Mouse (Mus musculus) heart, postnatal 0 days (tissue): Measurements from ENCODE around the gene Prkca. TPM values are rescaled to one million over a fixed set of nuclear protein-coding genes. Genes with fewer than 3 reads are reported as not detected.

Experiments
- ATAC-seq: fragments of 200-750 bp; cut with Nextera tagmentation; 2 replicates; pipeline ENCODE4 v1.8.0; 2017; ENCODE audit warnings: low read depth, moderate number of reproducible peaks, moderate library complexity; ENCODE audit not compliant: insufficient read depth
- DNase-seq: peaks from one replicate; pipeline ENCODE4 v3.0.0-alpha.2; 2016; ENCODE audit warnings: low spot score
- H3K27ac ChIP-seq: fragments of 300-500 bp; sonication (generic); 2 replicates; pipeline ENCODE4 v1.5.1; 2014; ENCODE audit warnings: low read depth, mild to moderate bottlenecking
- H3K27me3 ChIP-seq: fragments of 300-500 bp; sonication (generic); 2 replicates; pipeline ENCODE4 v1.6.1; 2014; ENCODE audit warnings: low read length, mixed read lengths; ENCODE audit not compliant: control insufficient read depth, insufficient read depth
- H3K36me3 ChIP-seq: fragments of 300-500 bp; sonication (generic); replicated peaks from 2 replicates; pipeline ENCODE4 v1.6.1; 2014; ENCODE audit warnings: low read length, mixed read lengths; ENCODE audit not compliant: control insufficient read depth, insufficient read depth
- H3K4me1 ChIP-seq: fragments of 300-500 bp; sonication (generic); 2 replicates; pipeline ENCODE4 v1.6.1; 2014; ENCODE audit warnings: antibody characterized with exemption; ENCODE audit not compliant: control insufficient read depth, insufficient read depth
- H3K4me2 ChIP-seq: fragments of 300-500 bp; sonication (generic); 2 replicates; pipeline ENCODE4 v1.6.1; 2014; ENCODE audit warnings: low read depth, mild to moderate bottlenecking, low read length, moderate library complexity
- H3K4me3 ChIP-seq: fragments of 300-500 bp; sonication (generic); 2 replicates; pipeline ENCODE4 v1.5.1; 2014; ENCODE audit warnings: low read depth, low read length
- H3K9ac ChIP-seq: fragments of 300-500 bp; sonication (generic); replicated peaks from 2 replicates; pipeline ENCODE4 v1.6.1; 2014; ENCODE audit warnings: low read depth, low read length, mixed read lengths
- H3K9me3 ChIP-seq: fragments of 300-500 bp; sonication (generic); replicated peaks from 2 replicates; pipeline ENCODE4 v1.6.1; 2016; ENCODE audit warnings: low read length; ENCODE audit not compliant: control insufficient read depth
- CTCF ChIP-seq: IDR thresholded peaks from 2 replicates; pipeline ENCODE4 v1.5.1; 2016; ENCODE audit warnings: antibody characterized with exemption, control low read depth, low read depth
- EP300 ChIP-seq: IDR thresholded peaks from 2 replicates; pipeline ENCODE4 v1.6.1; 2016; ENCODE audit warnings: antibody characterized with exemption, low read depth
- WGBS: fragments of 180-500 bp; shearing (Covaris S2); extraction: QIAGEN DNeasy Blood & Tissue Kit; methylation state at CpG from one replicate; pipeline ENCODE4 v1.1.7; 2014; 5-methylcytosine and 5-hydroxymethylcytosine counted together
- polyA plus RNA-seq: library from polyadenylated mRNA; unstranded; fragments of >200 nt; fragmentation: Nextera tagmentation; extraction: Ambion mirVana; gene quantifications from 2 replicates; pipeline ENCODE4 v1.2.1, GENCODE M21; 2015
- total RNA-seq: library from RNA; depleted of rRNA; stranded (reverse); fragments of >200 nt; gene quantifications from 2 replicates; pipeline ENCODE4 v1.2.3, GENCODE M21; 2014; ENCODE audit warnings: low replicate concordance

The Prkca gene
- total and polyA plus RNA-seq, 2 experiments from 2014 or later, result 7.0 to 11.2 TPM

- Histone ChIP-seq H3K4me3 (no peak overlapping the region), H3K36me3 (no peaks in the 10 kb centered on the region), H3K9me3 (no peaks in the 10 kb centered on the region), H3K4me1 (peaks cover 34% of the 10 kb centered on the region; the same call in 1 of the 2 replicates), H3K9ac (no peak overlapping the region), H3K27me3 (no peaks in the 10 kb centered on the region), H3K4me2 (no peak overlapping the region), H3K27ac (no peak overlapping the region)
- 82% methylated on average over 3 of the region's 3 CpGs for WGBS
- ATAC-seq (no peak), DNase-seq (no peak)
- TF ChIP-seq CTCF (no peak), EP300 (no peak)
These were observed 223.9 kb downstream of the Prkca start for GRCm38 (mm10) chr11:108119785-108120184.

DNA sequence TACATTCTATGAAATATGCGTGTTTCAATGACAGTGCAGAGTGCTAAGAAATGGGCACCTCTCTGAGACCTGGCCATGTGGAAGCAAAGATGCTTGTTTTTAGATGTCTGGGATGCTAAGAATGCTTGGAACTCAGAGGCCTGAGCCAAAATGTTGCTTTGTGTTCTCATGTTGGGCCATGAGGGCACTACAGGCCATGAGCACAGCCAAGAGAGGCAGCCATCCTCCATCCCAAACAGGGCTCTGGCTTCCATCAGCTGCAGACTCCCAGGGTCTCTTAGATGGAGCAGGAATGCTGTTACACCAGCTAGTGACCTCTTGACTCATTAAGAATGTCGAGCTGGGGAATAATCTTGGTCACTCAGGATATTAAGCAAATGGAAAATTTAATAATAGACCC is 224.9 kb downstream of the Prkca start:
- no peak overlapping the region for H3K4me2 ChIP-seq
- H3K9ac ChIP-seq, result no peak overlapping the region
- H3K4me3 ChIP-seq, result no peak overlapping the region
- no peaks in the 10 kb centered on the region for H3K9me3 ChIP-seq
- 41% methylated on average over 2 of the region's 2 CpGs for WGBS
- peak; percentile 27 for DNase-seq
- TF ChIP-seq CTCF, result no peak
- TF ChIP-seq EP300, result no peak
- H3K36me3 ChIP-seq, result no peaks in the 10 kb centered on the region
- H3K27me3 ChIP-seq, result no peaks in the 10 kb centered on the region
- H3K4me1 ChIP-seq, result peaks cover 28% of the 10 kb centered on the region; the same call in 1 of the 2 replicates
- H3K27ac ChIP-seq, result peak overlapping the region; percentile 30; the same call in 1 of the 2 replicates
- peak; percentile 73 for ATAC-seq

DNA sequence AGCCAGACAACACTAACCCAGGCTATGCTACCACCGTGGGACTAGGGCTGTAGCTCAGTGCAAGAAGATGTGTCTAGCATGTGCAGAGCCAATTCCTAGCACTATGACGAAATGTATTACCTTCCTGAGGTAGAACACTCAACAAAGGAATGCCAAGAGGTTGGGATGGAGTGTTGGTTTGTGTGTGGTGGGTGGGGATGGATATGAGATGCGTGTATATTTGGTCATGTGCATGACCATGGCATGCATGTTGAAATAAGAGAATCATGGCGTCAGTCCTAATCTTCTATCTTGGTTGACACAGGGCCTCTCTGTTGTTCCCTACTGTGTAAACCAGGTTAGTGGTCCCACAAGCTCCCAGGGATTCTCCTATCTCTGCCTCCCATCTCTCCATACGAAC is 225.5 kb downstream of the Prkca start:
- Histone ChIP-seq H3K27me3 (no peaks in the 10 kb centered on the region), H3K36me3 (no peaks in the 10 kb centered on the region), H3K27ac (peak overlapping the region; percentile 30; the same call in 1 of the 2 replicates), H3K4me2 (no peak overlapping the region), H3K4me3 (no peak overlapping the region), H3K4me1 (peaks cover 25% of the 10 kb centered on the region; the same call in 1 of the 2 replicates), H3K9me3 (no peaks in the 10 kb centered on the region), H3K9ac (no peak overlapping the region)
- TF ChIP-seq CTCF (no peak), EP300 (no peak)
- 87% methylated on average over 5 of the region's 5 CpGs for WGBS
- DNase-seq (no peak), ATAC-seq (no peak)

GRCm38 (mm10) chr11:108117360-108118050 is 226.2 kb downstream of the Prkca start:
- H3K4me2 ChIP-seq, result no peak overlapping the region
- ATAC-seq (no peak), DNase-seq (no peak)
- H3K27me3 ChIP-seq, result no peaks in the 10 kb centered on the region
- no peaks in the 10 kb centered on the region for H3K9me3 ChIP-seq
- H3K9ac ChIP-seq, result no peak overlapping the region
- H3K4me1 ChIP-seq, result peaks cover 25% of the 10 kb centered on the region; the same call in 1 of the 2 replicates
- H3K4me3 ChIP-seq, result no peak overlapping the region
- no peaks in the 10 kb centered on the region for H3K36me3 ChIP-seq
- no peak for TF ChIP-seq CTCF
- no peak for TF ChIP-seq EP300
- WGBS, result 77% methylated on average over 10 of the region's 10 CpGs
- no peak overlapping the region for H3K27ac ChIP-seq

DNA sequence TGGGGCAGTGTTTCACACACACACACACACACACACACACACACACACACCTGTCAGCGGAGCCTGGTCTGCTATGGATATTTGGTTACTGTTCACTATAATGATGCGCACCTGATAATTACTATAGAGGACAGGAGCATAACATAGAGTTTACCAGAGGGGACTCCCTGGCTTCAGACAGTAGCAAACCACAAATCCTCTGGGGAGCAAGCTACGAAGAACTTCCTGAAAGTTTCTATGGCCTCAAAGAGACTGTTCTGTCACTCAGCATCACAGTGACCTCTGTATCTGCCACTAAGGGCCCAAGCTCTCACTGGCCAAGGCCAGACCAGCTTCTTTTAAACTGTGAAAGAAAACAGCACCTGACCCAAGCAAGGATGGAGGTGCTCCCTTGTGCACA is 229.6 kb downstream of the Prkca start:
- DNase-seq, result no peak
- no peaks in the 10 kb centered on the region for H3K36me3 ChIP-seq
- WGBS, result 85% methylated on average over 3 of the region's 3 CpGs
- no peak overlapping the region for H3K27ac ChIP-seq
- no peak for ATAC-seq
- H3K4me3 ChIP-seq, result no peak overlapping the region
- H3K4me2 ChIP-seq, result no peak overlapping the region
- peaks cover 11% of the 10 kb centered on the region; the same call in 1 of the 2 replicates for H3K4me1 ChIP-seq
- H3K9me3 ChIP-seq, result no peaks in the 10 kb centered on the region
- no peaks in the 10 kb centered on the region for H3K27me3 ChIP-seq
- H3K9ac ChIP-seq, result no peak overlapping the region
- no peak for TF ChIP-seq EP300
- TF ChIP-seq CTCF, result no peak
